Mouse (Mus musculus) megakaryocyte, embryonic 14.5 days (primary cell): ENCODE data around the gene Slc44a1. TPM values are rescaled to one million over a fixed set of nuclear protein-coding genes. Genes with fewer than 3 reads are reported as not detected.

Source experiments
- H3K27me3 ChIP-seq: replicated peaks from 2 replicates; pipeline ENCODE3; 2012; ENCODE audit warnings: inconsistent platforms
- H3K36me3 ChIP-seq: replicated peaks from 2 replicates; pipeline ENCODE3; 2012; ENCODE audit warnings: low read length, inconsistent platforms, mixed read lengths
- H3K4me1 ChIP-seq: 2 replicates; pipeline ENCODE4 v1.6.1; 2012; ENCODE audit warnings: inconsistent platforms
- H3K4me3 ChIP-seq: replicated peaks from 2 replicates; pipeline ENCODE3; 2012; ENCODE audit warnings: moderate library complexity, mild to moderate bottlenecking, inconsistent platforms
- H3K9me3 ChIP-seq: 2 replicates; pipeline ENCODE4 v1.6.1; 2012; ENCODE audit warnings: inconsistent platforms
- FLI1 ChIP-seq: IDR thresholded peaks from 2 replicates; pipeline ENCODE4 v1.6.1; 2012; ENCODE audit warnings: low read length, inconsistent platforms, mixed read lengths
- GATA1 ChIP-seq: IDR thresholded peaks from 3 replicates; pipeline ENCODE4 v1.6.1; 2012; ENCODE audit warnings: mixed read lengths, low read length, inconsistent platforms, borderline replicate concordance
- polyA plus RNA-seq: library from polyadenylated mRNA; stranded (reverse); fragments of >175 nt; gene quantifications from 2 replicates; pipeline ENCODE4 v1.2.3, GENCODE M21; 2012; ENCODE audit warnings: low replicate concordance; ENCODE audit not compliant: insufficient read depth

The Slc44a1 gene
- polyA plus RNA-seq, 1 experiment = 6.2 TPM

DNA sequence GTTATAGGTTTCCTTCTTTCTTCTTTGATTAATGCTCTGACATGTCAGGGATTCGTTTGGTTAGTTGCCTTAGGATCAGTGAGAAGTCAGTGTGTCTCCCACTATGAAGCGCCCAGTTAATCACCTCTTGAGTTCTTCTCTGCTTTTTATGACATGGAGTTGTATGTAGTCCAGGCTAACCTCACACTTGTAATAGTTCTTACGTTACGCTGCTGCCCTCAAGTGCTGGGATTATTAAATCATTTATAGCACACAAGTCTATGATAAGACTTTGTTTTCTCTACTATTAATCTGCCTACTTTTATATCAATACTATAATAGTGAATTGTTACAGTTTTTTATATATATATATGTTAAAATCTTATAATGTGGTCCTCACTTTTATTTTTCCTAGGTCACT is 109.2 kb downstream of the Slc44a1 start:
- no peak for TF ChIP-seq GATA1
- no peak for TF ChIP-seq FLI1
- no peak overlapping the region for H3K4me3 ChIP-seq
- H3K9me3 ChIP-seq = no peaks in the 10 kb centered on the region
- H3K4me1 ChIP-seq = peaks cover 4% of the 10 kb centered on the region; the same call in 1 of the 2 replicates
- no peaks in the 10 kb centered on the region for H3K27me3 ChIP-seq
- peaks cover 98% of the 10 kb centered on the region for H3K36me3 ChIP-seq

DNA sequence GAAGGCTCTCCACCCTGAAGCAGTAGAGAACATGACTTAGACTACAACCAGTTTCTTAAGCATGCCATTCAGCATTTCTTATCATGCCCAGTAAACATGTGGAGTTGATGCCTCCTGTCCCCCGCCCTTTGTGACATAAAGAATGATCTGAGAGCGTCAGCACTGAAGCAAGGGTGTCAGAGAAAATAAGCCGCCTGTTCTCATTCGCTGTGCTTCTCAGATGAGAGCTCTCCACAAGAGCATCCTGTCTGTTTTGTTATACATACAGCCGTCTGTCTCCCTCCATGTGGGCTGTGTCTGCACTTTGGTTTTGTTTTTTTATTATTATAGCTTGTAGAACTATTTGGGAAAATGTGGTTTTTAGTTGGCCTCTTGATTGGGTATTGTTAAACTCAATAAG is 124.4 kb downstream of the Slc44a1 start:
- no peak for TF ChIP-seq FLI1
- no peak for TF ChIP-seq GATA1
- no peaks in the 10 kb centered on the region for H3K9me3 ChIP-seq
- no peaks in the 10 kb centered on the region for H3K27me3 ChIP-seq

DNA sequence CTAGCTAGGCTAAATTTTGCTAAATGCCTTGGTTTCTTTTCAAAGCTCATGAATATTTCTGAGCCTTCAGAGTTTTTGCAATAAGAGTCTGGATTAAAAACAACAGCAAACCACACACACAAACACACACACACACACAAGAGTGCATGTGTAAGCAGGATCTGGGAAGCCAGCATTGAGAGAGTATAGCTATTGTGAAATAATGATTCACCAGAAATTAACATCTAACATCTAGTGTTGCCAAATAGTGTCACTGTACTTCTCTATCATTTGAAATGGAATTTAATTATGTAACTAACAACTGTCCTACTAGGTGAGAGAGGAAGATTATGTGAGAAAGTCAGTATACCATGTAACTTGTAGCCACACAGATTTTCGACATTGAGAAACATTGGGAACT is 126.9 kb downstream of the Slc44a1 start:
- H3K4me3 ChIP-seq = no peak overlapping the region
- no peaks in the 10 kb centered on the region for H3K27me3 ChIP-seq
- TF ChIP-seq GATA1 (no peak), FLI1 (no peak)
- peaks cover 88% of the 10 kb centered on the region for H3K36me3 ChIP-seq
- no peaks in the 10 kb centered on the region; the same call in 1 of the 2 replicates for H3K4me1 ChIP-seq
- H3K9me3 ChIP-seq = no peaks in the 10 kb centered on the region

More for the DNA sequence above, 124.4 kb downstream of the Slc44a1 start:
- Histone ChIP-seq H3K4me1 (peaks cover 3% of the 10 kb centered on the region), H3K36me3 (peaks cover 98% of the 10 kb centered on the region), H3K4me3 (no peak overlapping the region)

GRCm38 (mm10) chr4:53575558-53575957 is 135.3 kb downstream of the Slc44a1 start:
- Histone ChIP-seq H3K4me3 (no peak overlapping the region), H3K27me3 (no peaks in the 10 kb centered on the region), H3K36me3 (peaks cover 9% of the 10 kb centered on the region), H3K4me1 (peaks cover 6% of the 10 kb centered on the region), H3K9me3 (no peaks in the 10 kb centered on the region)
- TF ChIP-seq FLI1 (no peak), GATA1 (no peak)

GRCm38 (mm10) chr4:53587676-53588075 is 147.5 kb downstream of the Slc44a1 start:
- Histone ChIP-seq H3K4me3 (no peak overlapping the region), H3K9me3 (peaks cover 12% of the 10 kb centered on the region), H3K4me1 (peaks cover 18% of the 10 kb centered on the region), H3K27me3 (no peaks in the 10 kb centered on the region), H3K36me3 (no peaks in the 10 kb centered on the region)
- no peak for TF ChIP-seq FLI1
- no peak for TF ChIP-seq GATA1

GRCm38 (mm10) chr4:53588936-53589335 is 148.7 kb downstream of the Slc44a1 start:
- Histone ChIP-seq H3K27me3 (no peaks in the 10 kb centered on the region), H3K36me3 (no peaks in the 10 kb centered on the region), H3K4me1 (peaks cover 28% of the 10 kb centered on the region), H3K9me3 (peaks cover 12% of the 10 kb centered on the region), H3K4me3 (no peak overlapping the region)
- TF ChIP-seq GATA1 (no peak), FLI1 (no peak)

DNA sequence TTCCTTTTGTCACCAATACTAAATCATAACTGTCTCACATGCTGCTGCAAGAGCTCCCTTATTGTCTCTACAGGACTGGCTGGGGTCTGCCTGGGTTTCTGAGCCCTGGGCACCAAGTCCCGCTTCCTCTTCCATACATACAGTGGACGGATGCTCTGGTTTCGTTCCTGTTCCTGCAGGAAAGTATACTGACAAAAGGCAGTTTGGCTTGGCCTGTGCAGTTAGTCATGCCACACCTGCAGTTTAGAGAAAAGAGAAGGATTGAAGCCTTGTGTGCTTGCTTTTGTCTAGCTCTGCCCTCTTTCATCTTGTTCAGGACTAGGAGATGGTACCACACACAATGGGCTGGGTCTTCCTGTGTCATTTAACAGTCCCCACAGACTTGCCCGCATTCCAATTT is 149.3 kb downstream of the Slc44a1 start:
- Histone ChIP-seq H3K9me3 (peaks cover 12% of the 10 kb centered on the region), H3K4me1 (peaks cover 33% of the 10 kb centered on the region), H3K4me3 (no peak overlapping the region), H3K36me3 (no peaks in the 10 kb centered on the region), H3K27me3 (no peaks in the 10 kb centered on the region)
- TF ChIP-seq GATA1 (no peak), FLI1 (no peak)

DNA sequence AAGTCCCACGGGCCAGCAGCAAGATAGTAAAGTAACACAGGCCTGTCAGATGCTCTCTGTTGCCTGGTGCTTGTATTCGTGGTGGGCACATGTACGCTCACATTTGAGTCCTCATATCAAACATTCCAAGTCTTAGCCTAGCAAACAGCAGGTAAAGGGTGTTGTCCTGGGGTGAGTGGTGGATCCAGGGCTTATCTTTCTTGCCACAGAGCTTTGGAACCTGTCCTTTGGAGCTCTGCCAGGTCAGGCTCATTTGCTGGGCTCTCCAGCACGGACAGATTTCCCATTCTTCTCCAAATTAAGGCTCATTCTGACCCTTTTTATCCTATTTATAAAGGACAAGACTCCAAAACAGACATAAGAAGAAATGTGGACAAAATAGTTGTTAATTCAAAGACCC is 149.9 kb downstream of the Slc44a1 start:
- peaks cover 34% of the 10 kb centered on the region for H3K4me1 ChIP-seq
- no peaks in the 10 kb centered on the region for H3K27me3 ChIP-seq
- H3K9me3 ChIP-seq = peaks cover 12% of the 10 kb centered on the region
- no peak overlapping the region for H3K4me3 ChIP-seq
- TF ChIP-seq GATA1 = no peak
- no peak for TF ChIP-seq FLI1
- H3K36me3 ChIP-seq = no peaks in the 10 kb centered on the region

GRCm38 (mm10) chr4:53590691-53591447 is 150.7 kb downstream of the Slc44a1 start:
- Histone ChIP-seq H3K4me3 (no peak overlapping the region), H3K27me3 (no peaks in the 10 kb centered on the region), H3K36me3 (no peaks in the 10 kb centered on the region), H3K4me1 (peaks cover 34% of the 10 kb centered on the region), H3K9me3 (peaks cover 12% of the 10 kb centered on the region)
- no peak for TF ChIP-seq GATA1
- TF ChIP-seq FLI1 = no peak

GRCm38 (mm10) chr4:53591536-53591935 is 151.3 kb downstream of the Slc44a1 start:
- Histone ChIP-seq H3K9me3 (peaks cover 12% of the 10 kb centered on the region), H3K36me3 (no peaks in the 10 kb centered on the region), H3K27me3 (no peaks in the 10 kb centered on the region), H3K4me3 (no peak overlapping the region), H3K4me1 (peaks cover 36% of the 10 kb centered on the region)
- no peak for TF ChIP-seq GATA1
- TF ChIP-seq FLI1 = no peak
